Mouse (Mus musculus): ENCODE measurements at regions not wholly inside any gene's neighbourhood (a gene's known extent, or its start where the extent isn't known, plus 50 kb on each side); places are given as distances from the start of the nearest gene placed in this dataset.
A peak's percentile ranks its signal among the peaks of the same experiment; 100 is the strongest.
"Not testable (repeated sequence)": the region's sequence is repeated elsewhere in the genome, so short reads cannot be mapped to it uniquely, and the experiment has no call there.

DNA sequence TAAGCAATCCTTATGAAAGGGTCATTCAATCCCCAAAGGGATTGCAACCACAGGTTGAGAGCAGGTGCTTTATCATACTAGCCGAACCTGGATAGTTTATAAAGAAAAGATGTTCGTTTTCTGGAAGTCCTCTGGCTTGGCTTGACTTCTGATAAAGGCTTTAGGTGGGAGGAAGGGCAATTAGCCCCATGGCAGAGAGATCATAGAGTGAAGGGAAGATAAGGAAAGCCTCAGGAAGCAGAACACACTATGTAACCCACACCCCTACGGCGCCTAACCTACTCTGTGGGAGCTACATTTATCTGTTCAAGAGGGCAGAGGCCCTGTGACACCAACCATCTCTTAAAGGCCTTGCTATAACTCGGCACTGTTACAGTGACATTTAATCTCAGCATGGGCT lies 204.2 kb downstream of the Pten start:
- ATAC-seq (ENCODE audit: extremely low read depth, insufficient number of reproducible peaks, low FRiP score, poor library complexity, severe bottlenecking): no peak

- ATAC-seq (ENCODE audit: extremely low read depth, insufficient number of reproducible peaks, low FRiP score, poor library complexity, severe bottlenecking): no peak
These were observed 206.7 kb downstream of the Pten start for GRCm38 (mm10) chr19:32963983-32964382.

DNA sequence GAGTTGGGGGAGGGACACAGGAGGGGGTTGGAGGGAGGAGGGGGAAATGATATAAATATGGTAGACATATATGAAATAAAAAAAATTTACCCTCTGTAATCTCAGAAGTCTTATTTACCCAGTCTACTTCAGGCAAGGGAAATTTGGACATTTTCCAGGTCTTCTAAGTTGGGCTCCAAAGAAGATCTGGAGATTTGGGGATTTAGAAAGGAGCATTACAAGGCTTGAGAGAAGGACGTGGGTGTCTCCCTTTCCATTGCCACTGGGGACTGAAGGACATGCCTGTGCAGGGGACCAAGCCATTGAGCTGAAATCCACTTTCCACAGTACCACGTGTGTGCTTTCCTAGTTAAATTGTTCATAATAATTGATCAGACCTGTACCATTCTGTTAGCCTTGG lies 208.2 kb downstream of the Pten start:
- ATAC-seq (ENCODE audit: extremely low read depth, insufficient number of reproducible peaks, low FRiP score, poor library complexity, severe bottlenecking): no peak

DNA sequence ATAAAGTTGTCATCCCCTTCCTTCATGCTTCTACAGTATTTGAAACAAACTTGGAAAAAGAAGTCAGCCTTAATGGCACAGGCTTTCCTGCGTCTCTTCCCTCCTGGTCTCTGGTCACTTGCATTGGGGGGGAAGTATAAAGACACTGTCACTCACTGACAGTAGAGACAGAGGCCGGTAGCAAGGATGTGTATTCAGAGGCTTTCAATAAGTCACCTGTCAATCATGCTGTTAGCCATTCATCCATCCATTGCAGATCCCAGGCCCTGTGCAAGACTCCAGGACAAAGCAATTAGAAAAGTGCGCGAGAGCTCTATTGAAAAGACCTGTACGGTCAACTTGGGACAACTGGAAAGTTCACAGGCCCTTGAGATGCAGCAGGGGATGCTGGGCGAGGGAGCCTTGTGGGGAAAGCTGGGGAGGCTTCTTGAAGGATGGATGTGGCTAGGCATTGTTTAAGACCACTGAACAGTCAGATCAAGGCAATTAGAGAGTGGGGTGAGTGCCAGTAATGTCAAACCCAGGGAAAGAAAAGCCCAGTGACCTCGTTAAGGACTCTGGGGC lies 212.0 kb downstream of the Pten start:
- no peak for ATAC-seq (ENCODE audit: extremely low read depth, insufficient number of reproducible peaks, low FRiP score, poor library complexity, severe bottlenecking)

GRCm38 (mm10) chr19:32972116-32972515 lies 214.8 kb downstream of the Pten start:
- no peak for ATAC-seq (ENCODE audit: extremely low read depth, insufficient number of reproducible peaks, low FRiP score, poor library complexity, severe bottlenecking)

GRCm38 (mm10) chr19:32973130-32973529 lies 215.8 kb downstream of the Pten start:
- no peak for ATAC-seq (ENCODE audit: extremely low read depth, insufficient number of reproducible peaks, low FRiP score, poor library complexity, severe bottlenecking)

GRCm38 (mm10) chr19:32974778-32975240 lies 217.5 kb downstream of the Pten start:
- ATAC-seq (ENCODE audit: extremely low read depth, insufficient number of reproducible peaks, low FRiP score, poor library complexity, severe bottlenecking): no peak

GRCm38 (mm10) chr19:32975303-32975702 lies 218.0 kb downstream of the Pten start:
- ATAC-seq (ENCODE audit: extremely low read depth, insufficient number of reproducible peaks, low FRiP score, poor library complexity, severe bottlenecking): no peak

GRCm38 (mm10) chr19:32976507-32976906 lies 219.2 kb downstream of the Pten start:
- ATAC-seq (ENCODE audit: extremely low read depth, insufficient number of reproducible peaks, low FRiP score, poor library complexity, severe bottlenecking): no peak

DNA sequence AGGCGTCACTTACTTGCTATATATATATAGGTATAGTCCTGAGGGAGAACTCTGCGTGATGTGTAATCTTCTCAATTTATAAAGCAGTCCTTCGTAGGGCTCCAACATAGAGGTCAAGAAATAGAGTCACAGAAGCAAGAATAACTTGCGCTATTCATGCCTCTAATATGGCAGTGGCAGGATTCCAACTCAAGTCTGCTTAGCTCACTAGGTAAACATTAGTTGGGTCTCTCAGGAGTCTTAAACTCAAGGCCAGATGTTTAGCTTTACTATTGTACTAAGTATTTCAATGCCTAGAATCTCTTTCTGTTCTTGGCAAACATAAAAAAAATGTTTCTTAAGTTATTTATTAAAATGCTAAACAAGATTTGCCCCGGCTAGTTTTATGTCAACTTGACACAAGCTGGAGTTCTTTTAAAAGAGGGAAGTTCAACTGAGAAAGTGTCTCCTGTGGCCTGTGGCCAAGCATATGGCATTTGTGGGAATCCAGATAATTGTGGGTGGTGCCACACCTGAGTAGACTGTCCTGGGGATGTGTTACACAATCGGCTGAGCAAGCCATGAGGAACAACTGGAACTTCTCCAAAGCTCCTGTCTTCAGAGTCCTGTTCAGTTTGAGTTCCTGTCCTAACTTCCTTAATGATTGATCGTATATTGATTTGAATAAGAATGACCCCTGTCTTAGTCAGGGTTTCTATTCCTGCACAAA lies 220.9 kb downstream of the Pten start:
- ATAC-seq (ENCODE audit: extremely low read depth, insufficient number of reproducible peaks, low FRiP score, poor library complexity, severe bottlenecking): no peak

- no peak for ATAC-seq (ENCODE audit: extremely low read depth, insufficient number of reproducible peaks, low FRiP score, poor library complexity, severe bottlenecking)
These were observed 222.8 kb downstream of the Pten start for GRCm38 (mm10) chr19:32980142-32980541.

DNA sequence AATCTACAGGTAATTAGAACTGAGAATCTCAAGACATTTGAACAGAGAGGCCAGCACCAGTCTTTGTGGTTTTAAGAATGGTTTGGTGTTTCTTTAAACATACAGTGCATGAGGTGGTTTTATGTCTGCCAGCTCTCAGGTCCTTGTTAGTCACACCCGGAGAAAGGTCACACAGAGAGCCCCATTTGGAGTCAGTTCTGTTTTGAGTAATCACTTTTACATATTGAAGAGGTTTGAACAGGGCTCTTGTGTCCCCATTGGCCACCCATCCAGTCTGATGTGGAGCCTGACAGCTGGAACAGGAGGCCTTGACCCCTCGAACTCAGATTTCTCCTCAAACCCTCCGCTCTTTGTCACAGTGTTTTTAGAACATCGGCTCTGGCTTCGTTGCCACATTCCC lies 231.4 kb downstream of the Pten start:
- no peak for ATAC-seq (ENCODE audit: extremely low read depth, insufficient number of reproducible peaks, low FRiP score, poor library complexity, severe bottlenecking)

DNA sequence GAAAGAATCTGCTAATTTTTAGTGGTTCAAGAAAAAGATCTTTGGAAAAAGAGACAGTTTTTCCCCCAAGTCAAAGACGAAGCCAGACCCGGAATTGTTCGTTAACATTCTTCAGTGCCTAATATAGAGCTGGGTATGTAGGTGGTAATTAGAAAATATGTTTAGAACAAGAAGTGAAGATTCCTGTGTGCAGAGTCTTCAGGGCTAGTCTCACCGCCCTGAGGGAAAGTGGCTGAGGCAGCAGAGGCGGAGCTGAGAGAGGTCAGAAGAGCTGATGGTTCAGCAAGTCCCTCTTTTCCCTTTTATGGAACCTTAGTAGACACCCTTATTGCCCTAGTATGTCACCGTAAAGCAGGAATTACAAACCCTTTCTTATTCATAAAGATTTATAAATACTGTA lies 232.0 kb downstream of the Pten start:
- ATAC-seq (ENCODE audit: extremely low read depth, insufficient number of reproducible peaks, low FRiP score, poor library complexity, severe bottlenecking): no peak

GRCm38 (mm10) chr19:32990576-32990975 lies 233.3 kb downstream of the Pten start:
- peak; percentile 72; the same call in 1 of the 2 replicates for ATAC-seq (ENCODE audit: extremely low read depth, insufficient number of reproducible peaks, low FRiP score, poor library complexity, severe bottlenecking)

GRCm38 (mm10) chr19:32998576-32999170 lies 241.4 kb downstream of the Pten start:
- no peak for ATAC-seq (ENCODE audit: extremely low read depth, insufficient number of reproducible peaks, low FRiP score, poor library complexity, severe bottlenecking)

DNA sequence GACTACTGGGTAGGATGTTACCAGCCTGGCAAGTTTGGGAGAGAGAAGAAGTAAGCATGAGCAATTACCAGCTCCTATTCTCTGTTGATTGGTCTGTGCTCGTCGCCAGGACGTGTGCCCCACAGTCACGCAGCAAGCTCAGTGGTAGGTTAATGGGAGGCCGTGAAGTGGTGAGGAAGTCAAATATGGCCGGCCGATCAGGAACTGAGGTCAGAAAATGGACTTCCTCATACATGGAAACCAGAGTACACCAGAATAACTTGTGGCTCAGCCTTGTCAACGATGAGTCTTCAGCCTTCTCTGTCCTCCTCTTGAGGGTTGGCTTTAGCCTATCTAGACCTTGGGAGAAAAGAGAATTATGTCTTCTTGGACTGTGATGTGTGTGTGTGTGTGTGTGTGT lies 250.3 kb downstream of the Pten start:
- 0 out of 2 replicates have a peak, but pooled peaks have one; percentile 19 for ATAC-seq (ENCODE audit: extremely low read depth, insufficient number of reproducible peaks, low FRiP score, poor library complexity, severe bottlenecking)

GRCm38 (mm10) chr19:33008076-33008475 lies 250.8 kb downstream of the Pten start:
- no peak for ATAC-seq (ENCODE audit: extremely low read depth, insufficient number of reproducible peaks, low FRiP score, poor library complexity, severe bottlenecking)

- ATAC-seq (ENCODE audit: extremely low read depth, insufficient number of reproducible peaks, low FRiP score, poor library complexity, severe bottlenecking): no peak
These were observed 251.5 kb downstream of the Pten start for GRCm38 (mm10) chr19:33008794-33009193.

DNA sequence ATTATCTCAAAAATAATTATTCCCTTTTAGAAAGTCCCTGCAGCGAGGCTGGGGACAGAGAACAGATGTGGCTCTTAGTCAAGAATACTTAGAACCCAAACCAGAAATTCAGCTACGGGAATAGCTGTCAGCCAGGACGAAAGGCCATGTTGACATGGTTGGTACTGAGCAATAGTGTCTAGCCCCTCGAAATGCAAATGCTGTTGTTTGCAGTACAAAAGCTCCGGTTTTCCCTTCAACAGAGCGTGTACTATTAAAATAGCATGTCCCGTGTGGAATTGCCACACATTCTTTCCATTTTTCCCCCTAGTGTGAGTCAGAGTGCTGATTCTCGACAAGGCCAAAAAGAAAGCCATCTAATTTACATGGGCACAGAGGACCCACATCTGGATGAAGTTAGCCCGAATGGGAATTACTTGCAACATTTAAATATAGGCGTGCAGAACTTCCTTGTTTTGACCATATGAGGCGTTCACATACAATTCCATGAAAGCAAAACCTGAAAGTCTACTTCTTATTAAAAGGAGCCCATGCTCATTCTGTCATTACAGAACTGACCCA lies 253.7 kb downstream of the Pten start:
- no peak for ATAC-seq (ENCODE audit: extremely low read depth, insufficient number of reproducible peaks, low FRiP score, poor library complexity, severe bottlenecking)

DNA sequence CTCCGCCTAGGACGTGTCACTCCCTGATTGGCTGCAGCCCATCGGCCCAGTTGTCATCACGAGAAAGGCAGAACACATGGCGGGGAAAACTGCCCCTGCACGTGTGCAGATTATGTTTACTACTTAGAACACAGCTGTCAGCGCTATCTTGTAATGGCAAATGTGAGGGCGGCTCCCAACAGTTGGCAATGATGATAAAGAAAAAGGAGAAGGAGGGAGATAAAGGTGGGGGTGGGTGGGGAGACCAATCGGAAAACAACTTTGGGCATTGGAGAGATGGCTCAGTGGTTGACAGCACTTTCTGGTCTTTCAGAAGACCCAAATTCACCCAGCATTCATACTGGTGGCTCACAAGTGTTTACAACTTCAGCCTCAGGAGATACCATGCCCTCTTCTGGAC lies 257.6 kb downstream of the Pten start:
- not testable (repeated sequence) for ATAC-seq (ENCODE audit: extremely low read depth, insufficient number of reproducible peaks, low FRiP score, poor library complexity, severe bottlenecking)
